Mouse (Mus musculus): ENCODE data around the gene Snrnp25. TPM values are rescaled to one million over a fixed set of nuclear protein-coding genes. Genes with fewer than 3 reads are reported as not detected.

Snrnp25 gene
- polyA plus RNA-seq, 1 experiment: 58.3 TPM

- peaks cover 19% of the 10 kb centered on the region for H3K36me3 ChIP-seq (ENCODE audit: control insufficient read depth, insufficient read depth)
- no peak for TF ChIP-seq MYOG (IDR thresholded peaks at IDR 0.05; ENCODE audit: control insufficient read depth in 1 of 3, insufficient read depth in 1 of 3, insufficient read length in 2 of 3, low read depth in 2 of 3)
- TF ChIP-seq TCF12 (IDR thresholded peaks at IDR 0.05; ENCODE audit: insufficient read depth, poor library complexity, severe bottlenecking): no peak
- TF ChIP-seq TCF3 (IDR thresholded peaks at IDR 0.05; ENCODE audit: insufficient read length, low read depth): no peak
- TF ChIP-seq MYOD1 (IDR thresholded peaks at IDR 0.05; ENCODE audit: control insufficient read depth in 1 of 3, insufficient read length in 2 of 3, low read depth in 2 of 3): no peak
- no peak for TF ChIP-seq SRF (IDR thresholded peaks at IDR 0.05; ENCODE audit: control insufficient read depth, insufficient read length, low read depth)
- no peak for TF ChIP-seq POLR2AphosphoS2 (IDR thresholded peaks at IDR 0.05; ENCODE audit: insufficient read length, low read depth)
- no peak for TF ChIP-seq MAX (IDR thresholded peaks at IDR 0.05; ENCODE audit: low read depth)
- no peak for TF ChIP-seq CEBPB (IDR thresholded peaks at IDR 0.05; ENCODE audit: insufficient read depth, poor library complexity, severe bottlenecking)
- TF ChIP-seq REST (IDR thresholded peaks at IDR 0.05; ENCODE audit: insufficient read depth, insufficient read length): no peak
- TF ChIP-seq E2F4 (IDR thresholded peaks at IDR 0.05; ENCODE audit: insufficient read depth): no peak
- no peak for TF ChIP-seq USF1 (IDR thresholded peaks at IDR 0.05; ENCODE audit: low read depth)
- no peak for TF ChIP-seq POLR2A (IDR thresholded peaks at IDR 0.05; ENCODE audit: insufficient read length, low read depth)
- H3K4me3 ChIP-seq: no peak overlapping the region
- H3K4me2 ChIP-seq (ENCODE audit: low read depth): no peak overlapping the region
- H3K79me2 ChIP-seq (ENCODE audit: control insufficient read depth, insufficient read depth): peaks cover 8% of the 10 kb centered on the region
- no peak overlapping the region for H3ac ChIP-seq (ENCODE audit: control insufficient read depth, insufficient read length)
- H3K27me3 ChIP-seq (ENCODE audit: control insufficient read depth, insufficient read depth, insufficient read length): no peaks in the 10 kb centered on the region
Observed at GRCm38 (mm10) chr11:32210623-32211022, 5.4 kb downstream of the Snrnp25 start.

GRCm38 (mm10) chr11:32215372-32216162, 10.4 kb downstream of the Snrnp25 start:
- Histone ChIP-seq H3K4me3 (no peak overlapping the region), H3K27me3 (ENCODE audit: control insufficient read depth, insufficient read depth, insufficient read length) (no peaks in the 10 kb centered on the region), H3K4me2 (ENCODE audit: low read depth) (no peak overlapping the region), H3K36me3 (ENCODE audit: control insufficient read depth, insufficient read depth) (peaks cover 15% of the 10 kb centered on the region), H3ac (ENCODE audit: control insufficient read depth, insufficient read length) (no peak overlapping the region), H3K79me2 (ENCODE audit: control insufficient read depth, insufficient read depth) (peaks cover 56% of the 10 kb centered on the region)
- TF ChIP-seq CEBPB (IDR thresholded peaks at IDR 0.05; ENCODE audit: insufficient read depth, poor library complexity, severe bottlenecking) (no peak), USF1 (IDR thresholded peaks at IDR 0.05; ENCODE audit: low read depth) (no peak), POLR2A (IDR thresholded peaks at IDR 0.05; ENCODE audit: insufficient read length, low read depth) (no peak), REST (IDR thresholded peaks at IDR 0.05; ENCODE audit: insufficient read depth, insufficient read length) (no peak), TCF12 (IDR thresholded peaks at IDR 0.05; ENCODE audit: insufficient read depth, poor library complexity, severe bottlenecking) (no peak), MAX (IDR thresholded peaks at IDR 0.05; ENCODE audit: low read depth) (no peak), E2F4 (IDR thresholded peaks at IDR 0.05; ENCODE audit: insufficient read depth) (no peak), SRF (IDR thresholded peaks at IDR 0.05; ENCODE audit: control insufficient read depth, insufficient read length, low read depth) (no peak), POLR2AphosphoS2 (IDR thresholded peaks at IDR 0.05; ENCODE audit: insufficient read length, low read depth) (no peak), TCF3 (IDR thresholded peaks at IDR 0.05; ENCODE audit: insufficient read length, low read depth) (no peak), MYOG (IDR thresholded peaks at IDR 0.05; ENCODE audit: control insufficient read depth in 1 of 3, insufficient read depth in 1 of 3, insufficient read length in 2 of 3, low read depth in 2 of 3) (no peak), MYOD1 (IDR thresholded peaks at IDR 0.05; ENCODE audit: control insufficient read depth in 1 of 3, insufficient read length in 2 of 3, low read depth in 2 of 3) (no peak)

GRCm38 (mm10) chr11:32216851-32217250, 11.6 kb downstream of the Snrnp25 start:
- no peak overlapping the region for H3ac ChIP-seq (ENCODE audit: control insufficient read depth, insufficient read length)
- peaks cover 14% of the 10 kb centered on the region for H3K36me3 ChIP-seq (ENCODE audit: control insufficient read depth, insufficient read depth)
- TF ChIP-seq SRF (IDR thresholded peaks at IDR 0.05; ENCODE audit: control insufficient read depth, insufficient read length, low read depth) (no peak), MYOG (IDR thresholded peaks at IDR 0.05; ENCODE audit: control insufficient read depth in 1 of 3, insufficient read depth in 1 of 3, insufficient read length in 2 of 3, low read depth in 2 of 3) (no peak), POLR2A (IDR thresholded peaks at IDR 0.05; ENCODE audit: insufficient read length, low read depth) (no peak), CEBPB (IDR thresholded peaks at IDR 0.05; ENCODE audit: insufficient read depth, poor library complexity, severe bottlenecking) (no peak), USF1 (IDR thresholded peaks at IDR 0.05; ENCODE audit: low read depth) (no peak)
- peaks cover 67% of the 10 kb centered on the region for H3K79me2 ChIP-seq (ENCODE audit: control insufficient read depth, insufficient read depth)
- no peak overlapping the region for H3K4me3 ChIP-seq
- H3K4me2 ChIP-seq (ENCODE audit: low read depth): no peak overlapping the region
- H3K27me3 ChIP-seq (ENCODE audit: control insufficient read depth, insufficient read depth, insufficient read length): no peaks in the 10 kb centered on the region

DNA sequence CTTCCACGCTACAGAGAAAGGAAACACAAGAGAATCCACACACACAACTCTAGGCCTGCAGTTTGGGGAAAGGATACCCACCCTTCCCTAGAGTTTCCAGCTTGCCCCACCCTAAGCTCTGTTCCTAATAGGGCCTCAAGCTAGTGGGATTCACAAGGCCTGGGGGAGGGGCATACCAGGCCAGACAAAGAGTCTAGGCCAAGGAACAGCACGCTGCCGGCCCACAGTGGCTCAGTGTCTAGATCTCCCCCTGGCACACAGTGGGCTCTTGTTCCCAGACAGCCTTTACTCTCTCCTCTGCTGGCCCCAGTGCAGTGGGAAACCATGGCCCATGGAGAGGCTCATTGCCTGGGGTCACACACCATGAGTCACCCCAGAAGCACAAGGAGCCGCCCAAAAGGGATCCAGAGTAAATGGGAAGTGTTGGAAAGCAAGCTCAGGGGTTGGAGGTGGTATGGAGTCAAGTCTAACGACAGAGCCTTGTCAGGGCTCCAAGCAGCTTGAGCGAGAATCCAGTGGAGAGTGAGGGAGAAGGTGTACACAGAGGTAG, 13.4 kb downstream of the Snrnp25 start:
- Histone ChIP-seq H3K79me2 (ENCODE audit: control insufficient read depth, insufficient read depth) (peaks cover 67% of the 10 kb centered on the region), H3K36me3 (ENCODE audit: control insufficient read depth, insufficient read depth) (peaks cover 5% of the 10 kb centered on the region), H3ac (ENCODE audit: control insufficient read depth, insufficient read length) (no peak overlapping the region), H3K4me2 (ENCODE audit: low read depth) (peak overlapping the region; percentile 50), H3K27me3 (ENCODE audit: control insufficient read depth, insufficient read depth, insufficient read length) (no peaks in the 10 kb centered on the region), H3K4me3 (no peak overlapping the region)
- TF ChIP-seq POLR2A (IDR thresholded peaks at IDR 0.05; ENCODE audit: insufficient read length, low read depth) (no peak), REST (IDR thresholded peaks at IDR 0.05; ENCODE audit: insufficient read depth, insufficient read length) (no peak)

GRCm38 (mm10) chr11:32219287-32219686, 14.1 kb downstream of the Snrnp25 start:
- Histone ChIP-seq H3K4me2 (ENCODE audit: low read depth) (peak overlapping the region; percentile 81), H3ac (ENCODE audit: control insufficient read depth, insufficient read length) (no peak overlapping the region), H3K79me2 (ENCODE audit: control insufficient read depth, insufficient read depth) (peaks cover 67% of the 10 kb centered on the region), H3K36me3 (ENCODE audit: control insufficient read depth, insufficient read depth) (peaks cover 5% of the 10 kb centered on the region), H3K4me3 (no peak overlapping the region), H3K27me3 (ENCODE audit: control insufficient read depth, insufficient read depth, insufficient read length) (no peaks in the 10 kb centered on the region)
- no peak for TF ChIP-seq MYOG (IDR thresholded peaks at IDR 0.05; ENCODE audit: control insufficient read depth in 1 of 3, insufficient read depth in 1 of 3, insufficient read length in 2 of 3, low read depth in 2 of 3)
- no peak for TF ChIP-seq MAX (IDR thresholded peaks at IDR 0.05; ENCODE audit: low read depth)
- TF ChIP-seq CEBPB (IDR thresholded peaks at IDR 0.05; ENCODE audit: insufficient read depth, poor library complexity, severe bottlenecking): no peak
- no peak for TF ChIP-seq E2F4 (IDR thresholded peaks at IDR 0.05; ENCODE audit: insufficient read depth)
- TF ChIP-seq POLR2A (IDR thresholded peaks at IDR 0.05; ENCODE audit: insufficient read length, low read depth): no peak
- TF ChIP-seq TCF3 (IDR thresholded peaks at IDR 0.05; ENCODE audit: insufficient read length, low read depth): no peak
